Mouse (Mus musculus): ENCODE measurements around the gene Etl4. TPM values are rescaled to one million over a fixed set of nuclear protein-coding genes. Genes with fewer than 3 reads are reported as not detected.

Etl4 gene
- polyA plus RNA-seq, 1 experiment from 2014 or later: 15.3 TPM

DNA sequence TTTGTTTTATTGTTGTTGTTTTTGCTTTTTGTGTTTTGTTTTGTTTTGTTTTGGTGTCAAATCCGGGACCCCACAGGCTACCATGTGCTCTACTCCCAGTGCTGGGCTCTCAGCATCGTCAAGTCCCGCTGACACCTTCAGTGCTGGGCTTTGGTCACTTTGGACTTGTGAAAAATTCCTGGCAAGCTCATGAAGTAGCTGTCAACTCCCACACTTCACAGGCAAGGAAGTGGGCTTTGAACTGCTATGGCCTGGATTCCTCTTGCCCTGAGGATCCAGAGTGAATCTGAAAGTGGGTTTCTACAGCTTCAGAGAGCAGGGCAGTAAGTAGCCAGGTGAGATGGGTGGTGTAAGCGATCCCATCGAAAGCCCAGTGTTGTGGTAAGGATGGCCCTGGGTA lies 649.5 kb downstream of the Etl4 start:
- no peaks in the 10 kb centered on the region for H3K4me1 ChIP-seq (ENCODE audit: control insufficient read depth, insufficient read depth, low read length)
- H3K27me3 ChIP-seq (ENCODE audit: control insufficient read depth, insufficient read depth, low read length): no peaks in the 10 kb centered on the region
- DNase-seq (ENCODE audit: low spot score, missing footprints) (no peak), ATAC-seq (ENCODE audit: low FRiP score) (no peak)
- H3K9me3 ChIP-seq (ENCODE audit: control insufficient read depth, low read length): no peaks in the 10 kb centered on the region
- 87% methylated on average over 5 of the region's 5 CpGs for WGBS
- H3K36me3 ChIP-seq (ENCODE audit: control insufficient read depth, insufficient read depth, low read length): no peaks in the 10 kb centered on the region
- H3K27ac ChIP-seq (ENCODE audit: low read depth, low read length): no peak overlapping the region
- no peak overlapping the region for H3K4me3 ChIP-seq (ENCODE audit: low read depth, low read length)
- H3K4me2 ChIP-seq: no peak overlapping the region
- H3K9ac ChIP-seq (ENCODE audit: low read length): no peak overlapping the region

DNA sequence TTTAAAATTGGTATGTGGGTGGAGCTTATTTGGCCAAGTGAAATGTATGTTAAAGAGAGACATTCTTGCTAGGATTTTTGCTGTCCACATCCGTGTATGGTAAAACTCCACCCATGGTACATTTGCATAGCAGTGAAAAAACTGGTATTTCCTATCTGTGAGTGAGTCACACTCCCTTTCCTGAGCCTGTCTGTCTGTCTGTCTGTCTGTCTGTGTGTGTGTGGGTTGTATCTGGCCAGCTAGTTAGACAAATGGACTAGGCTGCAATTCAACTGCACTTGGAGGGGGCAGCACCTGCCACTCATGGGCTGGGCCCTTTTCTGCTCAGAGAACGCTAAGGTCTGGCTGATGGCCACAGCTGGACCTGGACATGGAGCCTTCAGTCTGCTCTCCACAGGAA lies 650.1 kb downstream of the Etl4 start:
- ATAC-seq (ENCODE audit: low FRiP score) (no peak), DNase-seq (ENCODE audit: low spot score, missing footprints) (no peak)
- Histone ChIP-seq H3K36me3 (ENCODE audit: control insufficient read depth, insufficient read depth, low read length) (no peaks in the 10 kb centered on the region), H3K27ac (ENCODE audit: low read depth, low read length) (no peak overlapping the region), H3K27me3 (ENCODE audit: control insufficient read depth, insufficient read depth, low read length) (no peaks in the 10 kb centered on the region), H3K9ac (ENCODE audit: low read length) (no peak overlapping the region), H3K9me3 (ENCODE audit: control insufficient read depth, low read length) (no peaks in the 10 kb centered on the region), H3K4me1 (ENCODE audit: control insufficient read depth, insufficient read depth, low read length) (no peaks in the 10 kb centered on the region), H3K4me2 (no peak overlapping the region), H3K4me3 (ENCODE audit: low read depth, low read length) (no peak overlapping the region)
- WGBS: 84% methylated on average over 2 of the region's 2 CpGs

GRCm38 (mm10) chr2:20560581-20560980 lies 651.0 kb downstream of the Etl4 start:
- DNase-seq (ENCODE audit: low spot score, missing footprints): no peak
- ATAC-seq (ENCODE audit: low FRiP score): no peak
- no peak overlapping the region for H3K9ac ChIP-seq (ENCODE audit: low read length)
- H3K4me1 ChIP-seq (ENCODE audit: control insufficient read depth, insufficient read depth, low read length): no peaks in the 10 kb centered on the region
- WGBS: 92% methylated on average over 9 of the region's 9 CpGs
- H3K27me3 ChIP-seq (ENCODE audit: control insufficient read depth, insufficient read depth, low read length): no peaks in the 10 kb centered on the region
- no peak overlapping the region for H3K4me2 ChIP-seq
- H3K9me3 ChIP-seq (ENCODE audit: control insufficient read depth, low read length): no peaks in the 10 kb centered on the region
- H3K36me3 ChIP-seq (ENCODE audit: control insufficient read depth, insufficient read depth, low read length): no peaks in the 10 kb centered on the region
- no peak overlapping the region for H3K27ac ChIP-seq (ENCODE audit: low read depth, low read length)
- H3K4me3 ChIP-seq (ENCODE audit: low read depth, low read length): no peak overlapping the region

- Histone ChIP-seq H3K27me3 (ENCODE audit: control insufficient read depth, insufficient read depth, low read length) (no peaks in the 10 kb centered on the region), H3K9ac (ENCODE audit: low read length) (no peak overlapping the region), H3K4me2 (no peak overlapping the region), H3K36me3 (ENCODE audit: control insufficient read depth, insufficient read depth, low read length) (no peaks in the 10 kb centered on the region), H3K27ac (ENCODE audit: low read depth, low read length) (no peak overlapping the region), H3K9me3 (ENCODE audit: control insufficient read depth, low read length) (no peaks in the 10 kb centered on the region), H3K4me1 (ENCODE audit: control insufficient read depth, insufficient read depth, low read length) (no peaks in the 10 kb centered on the region), H3K4me3 (ENCODE audit: low read depth, low read length) (no peak overlapping the region)
- 46% methylated on average over 6 of the region's 6 CpGs for WGBS
- ATAC-seq (ENCODE audit: low FRiP score) (no peak), DNase-seq (ENCODE audit: low spot score, missing footprints) (no peak)
These were observed 653.5 kb downstream of the Etl4 start for GRCm38 (mm10) chr2:20563036-20563435.

DNA sequence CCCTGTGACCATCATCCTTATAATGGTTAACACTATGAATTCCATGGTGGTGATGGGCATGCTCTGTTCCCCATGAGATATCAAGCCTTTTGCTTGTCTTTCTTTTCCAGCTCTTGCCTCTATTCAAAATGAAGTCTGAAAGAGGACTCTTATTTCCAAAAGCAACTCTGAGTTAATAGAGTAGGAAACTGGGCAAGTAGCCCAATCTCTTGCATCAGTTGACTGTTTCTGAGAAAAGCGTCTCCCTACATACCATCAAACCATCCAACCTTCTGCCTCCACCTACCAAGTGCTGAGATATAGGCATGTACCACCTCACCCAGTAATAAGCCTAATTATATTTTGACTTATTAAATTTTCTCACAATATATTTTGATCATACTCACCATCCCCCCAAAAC lies 658.9 kb downstream of the Etl4 start:
- no peaks in the 10 kb centered on the region for H3K9me3 ChIP-seq (ENCODE audit: control insufficient read depth, low read length)
- H3K9ac ChIP-seq (ENCODE audit: low read length): no peak overlapping the region
- H3K36me3 ChIP-seq (ENCODE audit: control insufficient read depth, insufficient read depth, low read length): no peaks in the 10 kb centered on the region
- H3K4me1 ChIP-seq (ENCODE audit: control insufficient read depth, insufficient read depth, low read length): no peaks in the 10 kb centered on the region
- ATAC-seq (ENCODE audit: low FRiP score) (no peak), DNase-seq (ENCODE audit: low spot score, missing footprints) (no peak)
- no peak overlapping the region for H3K27ac ChIP-seq (ENCODE audit: low read depth, low read length)
- 94% methylated on average over 1 of the region's 1 CpGs for WGBS
- H3K4me2 ChIP-seq: no peak overlapping the region
- H3K4me3 ChIP-seq (ENCODE audit: low read depth, low read length): no peak overlapping the region
- no peaks in the 10 kb centered on the region for H3K27me3 ChIP-seq (ENCODE audit: control insufficient read depth, insufficient read depth, low read length)

- Histone ChIP-seq H3K27ac (ENCODE audit: low read depth, low read length) (no peak overlapping the region), H3K4me1 (ENCODE audit: control insufficient read depth, insufficient read depth, low read length) (no peaks in the 10 kb centered on the region), H3K4me3 (ENCODE audit: low read depth, low read length) (no peak overlapping the region), H3K36me3 (ENCODE audit: control insufficient read depth, insufficient read depth, low read length) (no peaks in the 10 kb centered on the region), H3K4me2 (no peak overlapping the region), H3K9ac (ENCODE audit: low read length) (no peak overlapping the region), H3K9me3 (ENCODE audit: control insufficient read depth, low read length) (no peaks in the 10 kb centered on the region), H3K27me3 (ENCODE audit: control insufficient read depth, insufficient read depth, low read length) (no peaks in the 10 kb centered on the region)
- ATAC-seq (ENCODE audit: low FRiP score) (no peak), DNase-seq (ENCODE audit: low spot score, missing footprints) (no peak)
- WGBS: 92% methylated on average over 1 of the region's 1 CpGs
These were observed 662.4 kb downstream of the Etl4 start for GRCm38 (mm10) chr2:20571940-20572339.

GRCm38 (mm10) chr2:20580331-20580730 lies 670.8 kb downstream of the Etl4 start:
- Histone ChIP-seq H3K4me2 (no peak overlapping the region), H3K9ac (ENCODE audit: low read length) (no peak overlapping the region), H3K36me3 (ENCODE audit: control insufficient read depth, insufficient read depth, low read length) (no peaks in the 10 kb centered on the region), H3K9me3 (ENCODE audit: control insufficient read depth, low read length) (no peaks in the 10 kb centered on the region), H3K27ac (ENCODE audit: low read depth, low read length) (no peak overlapping the region), H3K27me3 (ENCODE audit: control insufficient read depth, insufficient read depth, low read length) (no peaks in the 10 kb centered on the region), H3K4me3 (ENCODE audit: low read depth, low read length) (no peak overlapping the region), H3K4me1 (ENCODE audit: control insufficient read depth, insufficient read depth, low read length) (no peaks in the 10 kb centered on the region)
- DNase-seq (ENCODE audit: low spot score, missing footprints) (no peak), ATAC-seq (ENCODE audit: low FRiP score) (no peak)
- WGBS: 87% methylated on average over 3 of the region's 3 CpGs

DNA sequence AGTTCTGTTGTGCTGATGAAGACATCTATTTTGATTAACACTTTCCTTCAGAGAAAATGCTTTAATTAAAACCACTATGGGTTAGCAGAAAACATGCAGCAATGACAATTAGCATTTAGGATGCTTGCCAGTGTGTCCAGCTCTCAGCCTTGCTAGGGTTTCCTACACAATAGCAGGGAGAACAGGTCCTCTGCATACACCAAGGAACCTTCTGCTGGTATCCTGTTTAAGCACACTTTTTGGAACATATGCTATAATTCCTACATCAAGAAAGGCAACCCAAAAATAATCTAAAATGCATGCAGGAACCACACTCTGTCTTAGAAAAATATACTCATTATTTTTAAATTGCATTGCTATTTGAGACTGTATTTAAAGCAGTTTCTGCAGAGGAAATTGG lies 673.5 kb downstream of the Etl4 start:
- no peak for ATAC-seq (ENCODE audit: low FRiP score)
- no peaks in the 10 kb centered on the region for H3K27me3 ChIP-seq (ENCODE audit: control insufficient read depth, insufficient read depth, low read length)
- DNase-seq (ENCODE audit: low spot score, missing footprints): no peak

DNA sequence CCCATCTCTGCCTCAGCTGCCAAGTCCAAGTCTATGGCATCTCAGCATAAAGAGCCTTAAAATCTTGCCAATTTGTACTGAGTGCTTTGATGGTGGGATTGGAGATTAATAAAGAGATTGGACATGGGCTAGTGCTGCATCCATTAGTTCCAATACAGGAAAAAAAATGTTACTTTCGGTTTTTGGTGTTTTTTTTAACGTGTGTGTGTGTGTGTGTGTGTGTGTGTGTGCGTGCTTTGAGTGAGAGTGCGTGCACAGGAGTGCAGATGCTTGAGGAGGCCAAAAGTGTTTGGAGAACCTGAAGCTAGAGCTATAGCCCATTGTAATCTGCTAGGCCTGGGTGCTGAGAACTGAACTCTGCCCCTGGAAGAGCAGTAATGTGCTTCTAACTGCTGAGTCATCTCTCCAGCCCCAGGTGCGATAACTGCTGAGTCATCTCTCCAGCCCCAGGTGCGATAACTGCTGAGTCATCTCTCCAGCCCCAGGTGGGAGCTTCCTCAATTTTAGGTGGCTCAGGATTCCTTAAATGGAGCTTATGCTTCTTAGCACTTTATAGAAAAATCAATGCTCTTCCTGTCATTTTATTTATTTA lies 674.1 kb downstream of the Etl4 start:
- Histone ChIP-seq H3K4me1 (ENCODE audit: control insufficient read depth, insufficient read depth, low read length) (no peaks in the 10 kb centered on the region), H3K27me3 (ENCODE audit: control insufficient read depth, insufficient read depth, low read length) (no peaks in the 10 kb centered on the region), H3K9me3 (ENCODE audit: control insufficient read depth, low read length) (no peaks in the 10 kb centered on the region), H3K9ac (ENCODE audit: low read length) (no peak overlapping the region), H3K27ac (ENCODE audit: low read depth, low read length) (no peak overlapping the region), H3K36me3 (ENCODE audit: control insufficient read depth, insufficient read depth, low read length) (no peaks in the 10 kb centered on the region), H3K4me2 (no peak overlapping the region), H3K4me3 (ENCODE audit: low read depth, low read length) (no peak overlapping the region)
- ATAC-seq (ENCODE audit: low FRiP score): no peak
- no peak for DNase-seq (ENCODE audit: low spot score, missing footprints)
- 94% methylated on average over 6 of the region's 6 CpGs for WGBS

More for the DNA sequence above, 673.5 kb downstream of the Etl4 start:
- no peak overlapping the region for H3K4me3 ChIP-seq (ENCODE audit: low read depth, low read length)
- H3K9ac ChIP-seq (ENCODE audit: low read length): no peak overlapping the region
- no peaks in the 10 kb centered on the region for H3K36me3 ChIP-seq (ENCODE audit: control insufficient read depth, insufficient read depth, low read length)
- no peaks in the 10 kb centered on the region for H3K4me1 ChIP-seq (ENCODE audit: control insufficient read depth, insufficient read depth, low read length)
- no peak overlapping the region for H3K4me2 ChIP-seq
- H3K27ac ChIP-seq (ENCODE audit: low read depth, low read length): no peak overlapping the region
- H3K9me3 ChIP-seq (ENCODE audit: control insufficient read depth, low read length): no peaks in the 10 kb centered on the region

DNA sequence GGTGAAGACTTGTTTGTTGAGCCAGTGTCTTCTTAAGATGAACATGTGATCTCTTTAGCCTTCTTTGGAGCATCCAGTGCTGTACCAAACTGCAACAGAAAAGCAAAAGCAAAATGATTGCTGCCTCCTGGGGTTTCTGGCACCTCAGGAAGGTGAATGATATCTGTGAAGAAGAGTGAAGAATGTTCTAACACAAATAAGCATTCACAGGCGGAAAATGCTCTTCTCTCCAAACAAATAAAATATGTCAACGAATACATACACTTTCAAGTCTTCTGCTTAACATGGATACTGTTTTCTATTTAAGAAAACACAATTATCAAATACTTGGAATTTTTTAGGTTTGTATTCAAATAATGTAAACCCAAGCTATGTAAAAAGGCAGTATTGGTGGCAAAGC lies 678.3 kb downstream of the Etl4 start:
- DNase-seq (ENCODE audit: low spot score, missing footprints): no peak
- Histone ChIP-seq H3K36me3 (ENCODE audit: control insufficient read depth, insufficient read depth, low read length) (no peaks in the 10 kb centered on the region), H3K27me3 (ENCODE audit: control insufficient read depth, insufficient read depth, low read length) (no peaks in the 10 kb centered on the region), H3K4me3 (ENCODE audit: low read depth, low read length) (no peak overlapping the region), H3K9me3 (ENCODE audit: control insufficient read depth, low read length) (no peaks in the 10 kb centered on the region), H3K27ac (ENCODE audit: low read depth, low read length) (no peak overlapping the region), H3K4me1 (ENCODE audit: control insufficient read depth, insufficient read depth, low read length) (no peaks in the 10 kb centered on the region), H3K9ac (ENCODE audit: low read length) (no peak overlapping the region), H3K4me2 (no peak overlapping the region)
- no peak for ATAC-seq (ENCODE audit: low FRiP score)
- WGBS: 89% methylated on average over 2 of the region's 2 CpGs
